Mouse (Mus musculus) cortical plate, adult 2 months (tissue): ENCODE data around the gene Srp68.

ENCODE experiments used
- CTCF ChIP-seq: fragments of 200-500 bp; IDR thresholded peaks from 2 replicates; pipeline ENCODE4 v1.5.1; 2011; ENCODE audit warnings: mild to moderate bottlenecking, control low read depth, low read length; ENCODE audit not compliant: insufficient read depth; ENCODE audit errors: extremely low read depth
- POLR2A ChIP-seq: fragments of 200-500 bp; IDR thresholded peaks from 2 replicates; pipeline ENCODE4 v1.6.1; 2011; ENCODE audit warnings: mild to moderate bottlenecking, low read length, control low read depth; ENCODE audit not compliant: insufficient read depth; ENCODE audit errors: extremely low read depth

GRCm38 (mm10) chr11:116260259-116260658 is 13.8 kb downstream of the Srp68 start:
- TF ChIP-seq CTCF (no peak), POLR2A (no peak)
